Mouse (Mus musculus) embryonic facial prominence, embryonic 15.5 days (tissue): ENCODE data around the gene Gm10521. TPM values are rescaled to one million over a fixed set of nuclear protein-coding genes. Genes with fewer than 3 reads are reported as not detected.

Experiments
- polyA plus RNA-seq: library from polyadenylated mRNA; unstranded; fragments of >200 nt; fragmentation: Nextera tagmentation; extraction: Ambion mirVana; gene quantifications from 2 replicates; pipeline ENCODE4 v1.2.1, GENCODE M21; 2015

The Gm10521 gene
- polyA plus RNA-seq, 1 experiment from 2014 or later: not detected

Other genes starting within 250 kb of the Gm10521 start
- 0.20 and 0.25 TPM in 2 replicates for gene Slamf7, start 242.6 kb upstream of the Gm10521 start, polyA plus RNA-seq
- 4.1 and 5.5 TPM in 2 replicates for gene Cd48, start 213.7 kb upstream of the Gm10521 start, polyA plus RNA-seq
- gene Slamf1, start 128.5 kb upstream of the Gm10521 start, polyA plus RNA-seq: 0.16 and 0.21 TPM in 2 replicates
- gene Cd84, start 56.0 kb upstream of the Gm10521 start, polyA plus RNA-seq: 2.1 and 2.5 TPM in 2 replicates
- gene Slamf6, start 21.9 kb downstream of the Gm10521 start, polyA plus RNA-seq: 0.72 TPM in 1 of 2 replicates, not detected in the other
- 20.1 and 22.7 TPM in 2 replicates for gene Vangl2, start 132.8 kb downstream of the Gm10521 start, polyA plus RNA-seq
- 2.1 and 2.7 TPM in 2 replicates for gene Nhlh1, start 161.9 kb downstream of the Gm10521 start, polyA plus RNA-seq
- 231 and 235 TPM in 2 replicates for gene Copa, start 186.9 kb downstream of the Gm10521 start, polyA plus RNA-seq
- 117 and 121 TPM in 2 replicates for gene Ncstn, start 187.1 kb downstream of the Gm10521 start, polyA plus RNA-seq
- gene Pex19, start 231.1 kb downstream of the Gm10521 start, polyA plus RNA-seq: 138 and 139 TPM in 2 replicates